Mouse (Mus musculus) urinary bladder, postnatal 25 days (tissue): Measurements from ENCODE around the gene Acsm5.
"Not testable (repeated sequence)": the region's sequence is repeated elsewhere in the genome, so short reads cannot be mapped to it uniquely, and the experiment has no call there.

Experiments
- DNase-seq: peaks from one replicate; pipeline ENCODE4 v3.0.0; 2022; ENCODE audit warnings: low spot score

The Acsm5 gene

DNA sequence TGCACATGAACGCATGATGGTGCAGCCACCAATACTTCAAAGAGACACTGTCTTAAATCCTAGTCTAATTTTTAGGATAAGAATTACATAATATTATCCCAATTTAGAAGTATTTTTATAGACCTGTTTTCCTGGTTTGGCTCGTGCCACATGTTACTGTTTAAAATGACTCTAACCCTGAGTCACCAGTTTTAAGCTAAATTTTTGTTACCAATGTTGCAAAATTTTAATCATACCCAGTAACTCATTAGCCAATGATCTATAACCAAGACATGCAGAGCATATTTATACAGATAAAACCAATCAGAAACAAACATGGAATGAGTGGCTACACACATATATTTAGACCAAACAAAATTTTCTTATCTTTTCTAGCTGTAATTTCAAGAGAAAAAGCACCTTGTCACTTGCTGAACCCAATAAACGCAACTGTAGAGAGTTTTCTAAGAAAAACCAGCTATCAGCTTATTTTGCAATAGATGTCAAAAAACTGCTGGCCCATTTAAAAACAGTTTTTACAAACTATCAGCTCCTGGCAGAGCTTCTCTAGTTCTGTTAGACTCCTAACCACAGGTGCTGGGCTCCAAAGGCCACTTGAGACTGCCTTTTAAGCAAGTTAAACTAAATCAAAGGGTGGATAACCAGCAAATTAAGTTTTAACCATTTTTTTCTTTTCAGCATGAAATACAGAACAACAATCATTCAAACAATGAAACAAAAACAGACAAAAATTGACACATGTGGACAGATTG, 31.4 kb downstream of the Acsm5 start:
- DNase-seq = no peak

DNA sequence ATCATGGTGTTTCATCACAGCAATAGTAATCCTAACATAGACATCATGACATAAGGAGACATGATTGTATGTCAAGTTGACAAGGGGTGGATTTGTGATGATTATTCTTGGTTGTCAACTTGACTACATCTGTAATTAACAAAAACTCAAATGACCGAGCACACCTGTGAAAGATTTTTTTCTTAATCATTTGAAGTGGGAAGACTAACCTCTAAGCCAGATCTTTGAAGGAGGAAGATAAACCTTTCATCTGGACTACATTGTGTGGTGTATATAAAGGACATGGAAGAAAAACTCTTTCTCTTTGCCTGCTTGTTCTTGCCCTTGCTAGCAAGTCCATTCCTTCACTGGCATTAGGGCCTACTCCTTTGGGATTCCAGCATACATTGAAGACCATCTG, 34.8 kb downstream of the Acsm5 start, which contains the start of gene Acsm2:
TSS of gene Acsm2 (plus strand) at position 301 of the 400 bp plus-strand sequence.
- DNase-seq = no peak

GRCm38 (mm10) chr7:119559789-119560451, 40.7 kb downstream of the Acsm5 start:
- no peak for DNase-seq

- DNase-seq = no peak
Observed at GRCm38 (mm10) chr7:119560452-119560835, 41.2 kb downstream of the Acsm5 start.

GRCm38 (mm10) chr7:119561441-119561840, 42.2 kb downstream of the Acsm5 start:
- no peak for DNase-seq

GRCm38 (mm10) chr7:119562476-119562875, 43.2 kb downstream of the Acsm5 start:
- DNase-seq = not testable (repeated sequence)

DNA sequence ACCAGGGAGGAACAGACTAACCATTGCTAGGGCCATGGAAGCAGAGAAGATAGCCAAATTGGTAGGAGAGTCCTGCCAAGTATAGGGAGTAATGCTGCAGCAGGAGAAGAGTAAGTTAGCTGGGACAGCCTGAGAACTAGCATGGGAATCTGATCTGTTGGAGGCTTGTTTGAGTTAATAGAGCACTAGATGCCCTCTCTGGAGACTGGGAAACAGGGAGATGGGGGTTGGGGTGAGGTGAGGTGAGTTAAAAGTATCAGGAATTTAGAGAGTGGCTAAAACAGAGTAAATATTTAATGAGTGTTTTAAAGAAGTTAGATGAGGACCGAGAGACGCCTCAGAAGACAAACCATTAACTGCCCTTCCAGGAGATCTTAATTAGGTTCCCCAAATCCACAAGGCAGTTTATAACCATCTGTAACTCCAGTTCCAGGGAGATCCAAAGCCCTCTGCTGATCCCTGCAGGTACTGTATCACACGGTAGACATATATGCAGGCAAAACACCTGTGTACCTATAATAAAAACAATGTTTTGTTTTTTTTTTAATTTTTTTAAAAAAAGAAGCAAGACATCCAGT, 75.4 kb downstream of the Acsm5 start:
- no peak for DNase-seq
